Mouse (Mus musculus) frontal cortex, postnatal 10 days (tissue): ENCODE measurements around the gene Ano9.

ENCODE experiments used
- DNase-seq, 2 experiments: peaks; one replicate each; pipeline ENCODE4 v3.0.0; 2022; ENCODE audit warnings: low spot score in 2 of 2, mixed read lengths in 1 of 2

The Ano9 gene

DNA sequence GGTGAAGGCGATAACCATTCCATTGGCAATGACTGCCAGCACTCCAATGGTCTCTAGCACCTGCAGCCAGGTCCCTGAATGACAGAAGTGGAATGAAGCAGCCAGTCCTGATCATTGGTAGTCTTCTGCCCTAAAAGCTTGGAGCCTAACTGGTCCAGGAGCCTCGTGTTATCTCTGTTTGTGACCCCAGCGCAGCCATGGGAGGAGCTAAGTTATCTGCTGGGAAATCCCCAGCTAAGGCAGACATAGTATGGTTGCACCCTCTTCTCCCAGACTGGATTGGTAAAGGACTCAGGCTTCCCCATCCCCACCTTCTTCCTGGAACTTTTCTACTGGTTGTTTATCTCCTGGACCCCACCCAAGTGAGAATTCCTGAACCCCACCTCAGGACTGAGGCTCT lies 14.4 kb downstream of the Ano9 start:
- no peak for DNase-seq

GRCm38 (mm10) chr7:141099911-141100691 lies 17.5 kb downstream of the Ano9 start, which contains the start of gene Sigirr:
Gene Sigirr (minus strand): TSS chr7:141100572.
- DNase-seq: no peak

DNA sequence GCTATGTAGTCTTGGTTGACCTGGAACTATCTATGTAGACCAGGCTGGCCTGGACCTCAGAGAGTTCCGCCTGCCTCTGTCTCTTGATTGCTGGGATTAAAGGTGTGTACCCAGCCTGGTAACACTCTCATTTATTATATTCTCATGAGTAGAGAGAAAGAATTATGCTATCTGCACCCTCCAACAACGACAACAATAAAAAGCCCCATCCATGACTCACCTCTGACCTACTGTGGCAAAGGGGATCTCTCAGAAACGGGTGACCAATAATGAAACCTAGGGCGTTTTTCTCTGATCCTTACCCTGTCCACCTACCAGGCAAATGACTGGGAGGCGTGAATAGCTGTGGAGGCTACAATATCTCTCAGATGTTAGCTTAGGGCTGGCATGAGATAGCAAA lies 20.4 kb downstream of the Ano9 start:
- DNase-seq: no peak

DNA sequence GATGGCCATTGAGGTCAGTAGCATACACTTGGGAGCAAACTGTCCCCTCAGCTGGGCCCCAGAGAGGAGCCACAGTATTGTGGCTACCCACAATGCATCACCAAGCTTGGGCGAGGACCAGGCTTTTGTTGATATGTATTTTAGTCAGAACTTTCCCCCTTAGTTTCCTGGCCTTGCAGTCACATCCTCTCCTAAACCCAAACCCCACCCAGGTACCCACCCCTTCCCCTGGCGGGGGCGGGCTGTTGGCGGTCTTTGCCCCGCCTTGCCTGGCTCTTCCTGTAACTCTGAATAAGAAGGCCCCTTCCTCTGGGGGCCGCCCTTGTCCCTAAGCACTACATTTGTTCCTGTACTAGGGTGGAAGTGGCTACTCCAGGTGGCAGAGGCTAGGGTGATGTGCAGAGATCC lies 21.0 kb downstream of the Ano9 start:
- no peak for DNase-seq

DNA sequence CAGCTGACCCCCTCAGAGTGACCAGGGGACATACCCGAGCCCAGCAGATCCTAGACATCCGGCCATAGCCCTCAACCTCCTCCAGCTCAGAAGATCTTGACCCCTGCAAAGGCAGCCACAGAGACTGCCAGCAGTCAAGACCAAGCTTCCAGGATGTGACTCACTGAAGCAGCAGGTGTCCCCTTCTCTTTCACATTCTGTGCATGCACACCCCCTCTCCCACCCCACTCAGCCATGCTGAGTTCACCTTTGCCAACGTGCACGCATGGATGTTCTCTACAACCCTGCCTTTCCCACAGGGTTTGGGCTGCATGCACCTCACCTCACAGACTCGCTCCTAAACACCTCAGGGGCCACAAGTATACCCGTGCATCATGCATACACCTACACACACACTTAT lies 21.6 kb downstream of the Ano9 start:
- no peak for DNase-seq

GRCm38 (mm10) chr7:141094487-141095205 lies 23.0 kb downstream of the Ano9 start:
- no peak for DNase-seq

- DNase-seq: no peak
These were observed 23.7 kb downstream of the Ano9 start for GRCm38 (mm10) chr7:141093950-141094349.

DNA sequence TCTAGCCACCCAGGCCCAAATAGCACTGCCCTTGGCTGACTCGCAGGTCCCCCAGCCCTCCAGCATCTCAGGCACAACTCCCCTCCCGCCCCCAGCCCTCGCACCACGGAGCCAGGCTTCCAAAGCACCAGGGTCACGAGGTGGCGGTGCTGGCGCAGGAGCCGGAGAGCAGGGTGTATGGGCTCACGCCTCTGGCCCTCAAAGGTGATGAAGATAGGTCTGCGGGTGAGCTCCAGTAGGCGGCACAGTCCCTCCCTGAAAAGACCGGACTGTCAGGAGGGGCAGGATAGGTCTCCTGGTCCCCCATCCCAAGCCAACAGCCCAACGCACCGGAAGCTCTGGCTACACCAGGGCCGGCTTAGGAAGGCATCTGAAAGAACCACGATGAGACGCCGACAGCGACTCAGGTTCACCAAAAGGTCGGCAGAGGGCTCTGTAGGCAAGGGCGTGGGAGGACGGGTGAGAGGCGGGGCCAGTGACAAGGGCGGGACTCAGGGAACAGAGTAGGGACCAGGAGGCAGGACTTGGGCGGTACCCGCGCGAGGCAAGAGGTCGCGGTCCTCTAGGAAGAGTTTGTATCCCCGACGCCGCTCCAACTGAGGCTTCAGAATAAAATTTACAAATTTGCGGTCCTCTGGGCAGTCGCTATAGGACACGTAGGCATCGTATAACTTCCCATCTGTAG lies 25.4 kb downstream of the Ano9 start:
- DNase-seq: peak; percentile 43 to 60

- no peak for DNase-seq
These were observed 27.4 kb downstream of the Ano9 start for GRCm38 (mm10) chr7:141090228-141090627.

DNA sequence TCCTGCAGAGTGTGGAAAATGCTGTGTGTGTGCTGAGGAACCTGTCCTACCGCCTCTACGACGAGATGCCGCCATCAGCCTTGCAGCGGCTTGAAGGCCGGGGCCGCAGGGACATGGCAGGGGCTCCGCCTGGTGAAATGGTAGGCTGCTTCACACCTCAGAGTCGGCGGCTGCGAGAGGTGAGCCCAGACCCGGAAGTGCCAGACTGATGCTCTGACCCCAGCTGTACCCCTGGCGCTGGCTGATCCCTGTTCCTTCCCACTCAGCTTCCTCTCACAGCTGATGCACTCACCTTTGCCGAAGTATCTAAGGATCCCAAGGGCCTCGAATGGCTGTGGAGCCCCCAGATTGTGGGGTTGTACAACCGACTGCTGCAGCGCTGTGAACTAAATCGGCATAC lies 29.1 kb downstream of the Ano9 start:
- no peak for DNase-seq

GRCm38 (mm10) chr7:141087894-141088293 lies 29.7 kb downstream of the Ano9 start:
- DNase-seq: no peak

- DNase-seq: no peak
These were observed 37.8 kb downstream of the Ano9 start for GRCm38 (mm10) chr7:141079481-141080449.

GRCm38 (mm10) chr7:141078876-141079275 lies 38.7 kb downstream of the Ano9 start:
- DNase-seq: no peak

DNA sequence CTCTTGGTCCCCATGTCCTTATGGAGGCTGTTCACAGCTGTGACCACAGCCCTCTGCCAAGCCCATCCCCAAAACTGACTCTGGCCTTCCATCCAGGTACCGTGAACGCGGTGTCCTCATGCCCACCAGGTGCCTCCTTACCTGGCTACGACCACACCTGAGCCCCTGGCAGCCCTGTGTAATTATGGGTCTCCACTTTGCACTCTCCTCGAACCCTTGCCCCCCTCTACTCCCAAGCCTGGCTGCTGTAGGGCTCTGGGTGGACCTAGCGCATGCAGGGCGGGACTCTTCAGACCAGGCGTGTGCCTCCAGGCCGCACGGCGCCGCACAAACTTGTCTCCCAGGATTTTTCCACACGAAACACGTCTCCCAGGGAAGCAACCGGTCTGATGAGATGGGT lies 39.8 kb downstream of the Ano9 start, which contains the start of gene Pkp3:
Gene Pkp3 (plus strand): TSS at position 378 of the 400 bp plus-strand sequence.
- DNase-seq: no peak

DNA sequence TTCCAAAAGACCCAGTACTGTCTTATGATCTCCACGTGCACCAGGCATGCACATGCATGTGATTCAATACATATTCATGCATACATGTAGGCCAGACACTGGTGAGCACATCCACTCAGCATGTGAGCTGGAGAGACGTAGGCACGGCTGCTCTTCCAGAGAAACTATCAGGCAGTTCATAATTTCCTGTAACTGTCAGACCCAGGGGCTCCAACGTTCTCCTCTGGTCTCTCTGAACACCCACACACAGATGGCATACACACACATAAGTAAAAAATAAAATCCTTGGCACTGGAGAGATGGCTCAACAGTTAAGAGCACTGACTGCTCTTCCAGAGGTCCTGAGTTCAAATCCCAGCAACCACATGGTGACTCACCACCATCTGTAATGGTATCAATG lies 43.8 kb downstream of the Ano9 start:
- DNase-seq: no peak

DNA sequence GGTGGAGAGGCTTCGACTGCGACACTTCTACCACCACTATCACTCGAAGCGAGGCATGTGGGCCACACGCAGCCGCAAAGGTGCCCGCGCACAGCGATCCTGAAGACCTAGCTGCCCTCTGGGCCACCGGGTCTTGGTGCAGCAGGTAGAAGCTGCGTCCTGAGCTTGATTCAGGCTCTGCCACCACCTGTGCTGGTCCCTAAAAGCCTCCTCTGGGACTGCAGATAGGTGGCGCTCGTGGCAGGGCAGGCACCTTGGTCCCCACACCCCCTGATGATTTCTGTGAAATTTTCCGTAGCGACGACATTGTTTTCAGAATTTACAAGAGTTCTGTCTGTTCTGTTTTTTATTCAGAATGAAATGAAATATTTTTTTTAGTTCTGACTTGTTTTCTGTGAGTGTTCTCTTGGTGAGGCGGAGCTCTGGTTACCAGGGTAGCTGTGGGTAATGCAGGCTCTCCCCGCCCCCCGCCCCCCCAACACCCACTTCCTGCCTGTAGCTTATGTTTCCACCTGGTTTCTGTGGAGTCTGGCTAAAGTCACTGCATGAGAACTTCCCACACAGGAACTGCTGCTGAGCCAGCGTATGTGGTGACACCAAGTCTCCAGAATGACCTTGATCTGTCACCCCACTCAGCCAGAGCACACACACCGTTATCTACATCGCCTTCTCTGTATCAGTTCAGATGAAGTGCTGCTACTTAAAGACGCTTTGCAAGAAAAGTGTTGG lies 45.4 kb downstream of the Ano9 start:
- no peak for DNase-seq

GRCm38 (mm10) chr7:141070058-141070862 lies 47.3 kb downstream of the Ano9 start:
- peak in 1 of 2 experiments; percentile 75 for DNase-seq

DNA sequence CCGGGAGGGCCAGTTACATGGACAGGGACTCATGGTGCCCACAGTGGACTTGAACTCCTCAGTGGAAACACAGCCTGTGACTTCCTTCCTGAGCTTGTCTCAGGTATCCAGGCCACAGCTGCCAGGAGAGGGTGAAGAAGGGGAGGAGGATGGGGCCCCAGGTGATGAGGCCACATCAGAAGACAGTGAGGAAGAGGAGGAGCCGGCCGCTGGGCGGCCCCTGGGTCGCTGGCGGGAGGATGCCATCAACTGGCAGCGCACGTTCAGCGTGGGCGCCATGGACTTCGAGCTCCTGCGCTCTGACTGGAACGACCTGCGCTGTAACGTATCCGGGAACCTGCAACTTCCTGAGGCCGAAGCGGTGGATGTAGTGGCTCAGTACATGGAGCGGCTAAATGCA lies 49.3 kb downstream of the Ano9 start:
- DNase-seq: no peak

DNA sequence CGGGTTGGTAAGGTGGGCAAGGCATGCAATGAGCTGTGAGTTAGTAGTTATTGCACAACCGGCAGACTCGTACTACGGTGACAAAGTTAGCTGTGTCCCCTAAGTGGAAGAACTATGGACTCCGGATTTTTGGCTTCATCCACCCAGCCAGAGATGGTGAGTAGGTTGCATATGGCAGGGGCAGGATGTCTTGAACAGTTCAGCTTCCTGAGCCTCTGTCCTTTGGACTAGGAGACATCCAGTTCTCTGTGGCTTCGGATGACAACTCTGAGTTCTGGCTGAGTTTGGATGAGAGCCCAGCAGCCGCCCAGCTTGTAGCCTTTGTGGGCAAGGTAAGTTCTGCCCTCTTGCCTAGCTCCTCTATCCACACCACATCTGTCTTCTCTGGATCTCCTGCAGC lies 53.0 kb downstream of the Ano9 start:
- no peak for DNase-seq

GRCm38 (mm10) chr7:141064175-141064574 lies 53.4 kb downstream of the Ano9 start:
- DNase-seq: no peak
